Mouse (Mus musculus): ENCODE measurements around the gene Rab3c.

GRCm38 (mm10) chr13:110097424-110098050 is 183.3 kb downstream of the Rab3c start:
- TF ChIP-seq POLR2A (IDR thresholded peaks at IDR 0.05; ENCODE audit: insufficient read depth, low read depth, low read length) (no peak), CTCF (IDR thresholded peaks at IDR 0.05) (no peak), EP300 (IDR thresholded peaks at IDR 0.05; ENCODE audit: insufficient read depth, low read depth, low read length) (no peak)

Measured in heart, adult 2 months (tissue).